Mouse (Mus musculus) E14TG2a.4 (cell line): ENCODE results near the gene Popdc2.
"Not testable (repeated sequence)": the region's sequence is repeated elsewhere in the genome, so short reads cannot be mapped to it uniquely, and the experiment has no call there.

Source experiments
- H3K27me3 ChIP-seq: 2 replicates; pipeline ENCODE4 v1.6.1; 2014; ENCODE audit warnings: low read length, control low read depth; ENCODE audit not compliant: insufficient read depth
- H3K36me3 ChIP-seq: 2 replicates; pipeline ENCODE4 v1.6.1; 2014; ENCODE audit warnings: low read length, control low read depth; ENCODE audit not compliant: insufficient read depth
- H3K4me1 ChIP-seq: replicated peaks from 2 replicates; pipeline ENCODE4 v1.6.1; 2014; ENCODE audit warnings: low read depth, low read length, control low read depth
- H3K4me3 ChIP-seq: replicated peaks from 2 replicates; pipeline ENCODE4 v1.5.1; 2014; ENCODE audit warnings: mild to moderate bottlenecking, low read length
- H3K9me3 ChIP-seq: 2 replicates; pipeline ENCODE4 v1.6.1; 2014; ENCODE audit warnings: low read length, control low read depth
- CTCF ChIP-seq: conservative IDR thresholded peaks from 2 replicates; pipeline ENCODE4 v1.5.1; 2014; ENCODE audit warnings: low read length
- NANOG ChIP-seq: IDR thresholded peaks from 2 replicates; pipeline ENCODE4 v1.6.1; 2014; ENCODE audit warnings: borderline replicate concordance, low read length, mixed read lengths
- POU5F1 ChIP-seq: IDR thresholded peaks from 2 replicates; pipeline ENCODE4 v1.6.1; 2014; ENCODE audit warnings: low read length, borderline replicate concordance

The Popdc2 gene

DNA sequence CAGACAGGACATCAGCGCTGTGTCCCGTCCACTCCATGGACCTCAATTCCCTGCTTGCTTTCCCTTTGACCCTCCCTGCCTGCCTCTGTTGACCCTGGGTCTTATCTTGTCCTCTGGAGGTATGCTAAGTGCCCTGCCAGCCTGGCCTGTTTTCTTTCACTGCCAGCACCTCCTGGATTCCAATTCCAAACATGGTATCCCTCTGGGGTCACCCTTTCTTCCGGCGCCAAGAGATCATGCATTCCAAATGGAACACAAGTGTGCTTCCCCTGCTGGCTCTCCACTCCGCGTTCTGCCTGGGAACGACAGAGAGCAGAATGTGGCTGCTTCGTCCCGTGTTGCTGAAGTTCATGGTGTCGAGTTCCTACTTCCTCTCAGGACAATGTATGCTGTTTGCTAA is at the start of gene Popdc2:
TSS of gene Popdc2 (plus strand) at position 277 of the 400 bp plus-strand sequence.
- H3K9me3 ChIP-seq = no peaks in the 10 kb centered on the region
- H3K27me3 ChIP-seq = peaks cover 10% of the 10 kb centered on the region
- no peaks in the 10 kb centered on the region for H3K36me3 ChIP-seq
- TF ChIP-seq POU5F1 (no peak), NANOG (no peak), CTCF (no peak)
- peaks cover 7% of the 10 kb centered on the region; the same call in 1 of the 2 replicates for H3K4me1 ChIP-seq
- no peak within 1 kb of the TSS for H3K4me3 ChIP-seq

- Histone ChIP-seq H3K27me3 (0 out of 2 replicates have a peak, but pooled peaks cover 2% of the 10 kb centered on the region), H3K4me3 (no peak overlapping the region), H3K9me3 (no peaks in the 10 kb centered on the region), H3K4me1 (peaks cover 5% of the 10 kb centered on the region; the same call in 1 of the 2 replicates), H3K36me3 (no peaks in the 10 kb centered on the region)
- TF ChIP-seq CTCF = no peak
- TF ChIP-seq POU5F1 = no peak
- TF ChIP-seq NANOG = no peak
These were observed 43.5 kb upstream of the Popdc2 start for GRCm38 (mm10) chr16:38318492-38318891.

DNA sequence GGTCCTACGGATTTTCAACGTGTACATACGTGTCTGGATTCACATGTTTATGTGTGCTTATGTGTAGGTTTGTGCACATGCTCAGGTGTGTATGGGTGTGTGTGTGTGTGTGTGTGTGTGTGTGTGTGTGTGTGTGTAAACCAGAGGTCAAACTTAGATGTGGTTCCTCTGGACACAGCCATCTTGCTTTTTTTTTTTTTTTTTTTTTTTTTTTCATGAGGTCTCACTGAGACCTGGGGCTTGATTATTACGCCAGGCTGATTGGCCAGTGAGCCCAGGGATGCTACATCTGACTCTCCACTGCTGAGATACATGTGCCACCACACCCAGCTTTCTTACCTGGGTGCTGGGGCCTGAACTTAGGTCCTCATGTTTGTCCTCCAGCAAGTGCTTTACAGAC is 42.9 kb upstream of the Popdc2 start:
- peaks cover 7% of the 10 kb centered on the region; the same call in 1 of the 2 replicates for H3K4me1 ChIP-seq
- TF ChIP-seq CTCF (no peak), NANOG (no peak), POU5F1 (no peak)
- H3K9me3 ChIP-seq = no peaks in the 10 kb centered on the region
- no peaks in the 10 kb centered on the region for H3K36me3 ChIP-seq
- H3K27me3 ChIP-seq = peaks cover 6% of the 10 kb centered on the region
- no peak overlapping the region for H3K4me3 ChIP-seq

- TF ChIP-seq CTCF (peak; percentile 64), NANOG (no peak)
These were observed 40.5 kb upstream of the Popdc2 start for GRCm38 (mm10) chr16:38321452-38321935.

GRCm38 (mm10) chr16:38324311-38324710 is 37.7 kb upstream of the Popdc2 start:
- peaks cover 21% of the 10 kb centered on the region for H3K27me3 ChIP-seq
- no peaks in the 10 kb centered on the region for H3K9me3 ChIP-seq
- TF ChIP-seq POU5F1 = no peak
- no peak for TF ChIP-seq CTCF
- no peak for TF ChIP-seq NANOG
- H3K36me3 ChIP-seq = no peaks in the 10 kb centered on the region
- peaks cover 5% of the 10 kb centered on the region for H3K4me1 ChIP-seq
- no peak overlapping the region for H3K4me3 ChIP-seq

More at GRCm38 (mm10) chr16:38321452-38321935, 40.5 kb upstream of the Popdc2 start:
- Histone ChIP-seq H3K4me3 (no peak overlapping the region), H3K9me3 (no peaks in the 10 kb centered on the region), H3K36me3 (no peaks in the 10 kb centered on the region), H3K27me3 (peaks cover 19% of the 10 kb centered on the region), H3K4me1 (peaks cover 10% of the 10 kb centered on the region; the same call in 1 of the 2 replicates)

- Histone ChIP-seq H3K4me3 (no peak overlapping the region), H3K36me3 (no peaks in the 10 kb centered on the region), H3K4me1 (peaks cover 11% of the 10 kb centered on the region), H3K27me3 (peaks cover 21% of the 10 kb centered on the region), H3K9me3 (no peaks in the 10 kb centered on the region)
- TF ChIP-seq NANOG (no peak), POU5F1 (no peak)
These were observed 35.1 kb upstream of the Popdc2 start for GRCm38 (mm10) chr16:38326778-38327397.

GRCm38 (mm10) chr16:38329340-38329739 is 32.7 kb upstream of the Popdc2 start:
- Histone ChIP-seq H3K27me3 (peaks cover 12% of the 10 kb centered on the region), H3K4me1 (peaks cover 7% of the 10 kb centered on the region), H3K4me3 (no peak overlapping the region), H3K36me3 (no peaks in the 10 kb centered on the region), H3K9me3 (no peaks in the 10 kb centered on the region)
- TF ChIP-seq CTCF (peak; percentile 46), NANOG (no peak), POU5F1 (no peak)

GRCm38 (mm10) chr16:38334431-38334830 is 27.6 kb upstream of the Popdc2 start:
- no peak overlapping the region for H3K4me3 ChIP-seq
- H3K4me1 ChIP-seq = 0 out of 2 replicates have a peak, but pooled peaks cover 6% of the 10 kb centered on the region
- TF ChIP-seq NANOG (no peak), CTCF (no peak), POU5F1 (no peak)
- no peaks in the 10 kb centered on the region for H3K9me3 ChIP-seq
- no peaks in the 10 kb centered on the region for H3K27me3 ChIP-seq
- H3K36me3 ChIP-seq = no peaks in the 10 kb centered on the region

DNA sequence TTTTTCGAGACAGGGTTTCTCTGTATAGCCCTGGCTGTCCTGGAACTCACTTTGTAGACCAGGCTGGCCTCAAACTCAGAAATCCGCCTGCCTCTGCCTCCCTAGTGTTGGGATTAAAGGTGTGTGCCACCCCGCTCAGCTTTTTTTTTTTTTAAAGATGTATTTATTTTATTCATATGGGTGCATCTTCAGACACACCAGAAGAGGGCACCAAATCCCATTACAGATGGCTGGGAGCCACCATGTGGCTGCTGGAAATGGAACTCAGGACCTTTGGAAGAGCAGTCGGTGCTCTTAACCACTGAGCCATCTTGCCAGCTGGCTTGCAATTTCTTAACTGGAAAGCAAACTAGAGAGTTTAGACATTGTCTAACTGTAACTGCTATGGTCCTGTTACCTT is 23.9 kb upstream of the Popdc2 start:
- H3K9me3 ChIP-seq, H3K4me3 ChIP-seq, H3K27me3 ChIP-seq, H3K36me3 ChIP-seq: not testable (repeated sequence)
- peaks cover 13% of the 10 kb centered on the region for H3K4me1 ChIP-seq
